Mouse (Mus musculus): ENCODE measurements around the gene Exoc3l2. TPM values are rescaled to one million over a fixed set of nuclear protein-coding genes. Genes with fewer than 3 reads are reported as not detected.
A peak's percentile ranks its signal among the peaks of the same experiment; 100 is the strongest.

Exoc3l2 gene
- 0.91 and 1.0 TPM in 2 replicates for polyA plus RNA-seq (2012; rRNA removed)

DNA sequence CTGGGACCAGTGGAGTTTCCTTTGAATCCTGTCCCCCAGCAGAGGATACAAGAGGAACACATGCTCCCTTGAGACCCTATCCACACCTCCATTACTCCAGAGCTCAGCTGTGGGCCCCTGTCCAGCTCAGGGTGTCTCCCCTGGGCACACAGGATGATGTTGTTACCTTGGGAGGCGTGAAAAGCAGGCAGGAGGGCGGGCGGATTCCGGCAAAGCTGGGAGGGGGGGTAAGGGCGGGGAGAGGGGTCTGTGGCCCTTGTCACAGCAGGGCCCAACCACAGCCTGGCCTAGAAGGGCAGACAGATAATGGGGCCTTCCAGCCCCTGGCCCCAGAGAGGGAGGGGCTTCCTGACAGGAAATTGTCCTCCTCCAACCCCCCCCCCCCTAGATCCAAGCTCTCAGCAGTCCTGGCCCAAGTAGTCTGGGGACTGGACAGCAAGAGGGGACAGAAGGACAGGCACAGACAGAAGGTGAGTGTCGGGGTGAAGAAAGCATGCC, at the start of gene Exoc3l2:
Gene Exoc3l2 (plus strand): TSS at position 448 of the 498 bp plus-strand sequence.
- DNase-seq (ENCODE audit: low read depth), result no peak
- no peak for TF ChIP-seq POLR2A (IDR thresholded peaks at IDR 0.05; ENCODE audit: borderline replicate concordance, extremely low read depth, insufficient read depth, insufficient read length, poor library complexity, severe bottlenecking)
- no peak for TF ChIP-seq CTCF (IDR thresholded peaks at IDR 0.05; ENCODE audit: borderline replicate concordance, extremely low read depth, insufficient read depth, insufficient read length)

DNA sequence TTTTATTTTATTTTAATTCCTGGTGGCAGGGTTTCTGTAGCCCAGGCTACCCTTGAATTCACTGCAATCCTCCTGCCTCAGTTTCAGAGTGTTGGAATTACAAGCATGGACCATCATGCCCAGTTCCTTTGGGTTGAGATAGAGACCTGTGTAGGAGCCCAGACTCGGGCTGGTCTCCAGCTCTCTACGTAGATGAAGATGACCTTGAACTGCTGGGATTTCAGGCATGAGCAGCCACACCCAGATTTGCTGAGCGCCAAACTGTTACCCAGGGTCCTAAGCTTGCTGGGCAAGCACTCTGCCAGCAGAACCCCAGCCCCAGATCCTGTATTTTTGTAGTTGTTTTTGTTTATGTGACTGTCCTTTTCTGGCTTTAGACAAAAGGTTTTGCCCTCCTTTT, 49.6 kb upstream of the Exoc3l2 start:
- no peak for DNase-seq (ENCODE audit: low read depth)
- TF ChIP-seq CTCF (IDR thresholded peaks at IDR 0.05; ENCODE audit: borderline replicate concordance, extremely low read depth, insufficient read depth, insufficient read length) (no peak), POLR2A (IDR thresholded peaks at IDR 0.05; ENCODE audit: borderline replicate concordance, extremely low read depth, insufficient read depth, insufficient read length, poor library complexity, severe bottlenecking) (no peak)

DNA sequence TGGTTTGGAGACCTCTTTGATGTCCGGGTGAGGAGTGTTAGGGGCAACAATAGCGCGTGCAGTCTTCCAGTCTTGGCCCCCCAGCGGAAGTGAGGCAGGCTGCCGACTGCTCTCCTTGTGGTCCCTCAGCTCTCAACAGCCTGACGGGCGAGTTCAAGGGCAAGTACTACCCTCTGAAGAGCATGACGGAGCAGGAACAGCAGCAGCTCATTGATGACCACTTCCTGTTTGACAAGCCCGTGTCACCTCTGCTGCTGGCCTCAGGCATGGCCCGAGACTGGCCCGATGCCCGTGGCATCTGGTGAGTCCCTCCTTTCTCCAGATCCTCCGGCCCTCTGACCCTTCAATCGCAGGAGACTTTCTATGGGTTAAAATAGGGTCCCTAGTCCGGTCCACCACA, 46.5 kb upstream of the Exoc3l2 start:
- no peak for TF ChIP-seq CTCF (IDR thresholded peaks at IDR 0.05; ENCODE audit: borderline replicate concordance, extremely low read depth, insufficient read depth, insufficient read length)
- TF ChIP-seq POLR2A (IDR thresholded peaks at IDR 0.05; ENCODE audit: borderline replicate concordance, extremely low read depth, insufficient read depth, insufficient read length, poor library complexity, severe bottlenecking), result no peak
- DNase-seq (ENCODE audit: low read depth), result no peak

DNA sequence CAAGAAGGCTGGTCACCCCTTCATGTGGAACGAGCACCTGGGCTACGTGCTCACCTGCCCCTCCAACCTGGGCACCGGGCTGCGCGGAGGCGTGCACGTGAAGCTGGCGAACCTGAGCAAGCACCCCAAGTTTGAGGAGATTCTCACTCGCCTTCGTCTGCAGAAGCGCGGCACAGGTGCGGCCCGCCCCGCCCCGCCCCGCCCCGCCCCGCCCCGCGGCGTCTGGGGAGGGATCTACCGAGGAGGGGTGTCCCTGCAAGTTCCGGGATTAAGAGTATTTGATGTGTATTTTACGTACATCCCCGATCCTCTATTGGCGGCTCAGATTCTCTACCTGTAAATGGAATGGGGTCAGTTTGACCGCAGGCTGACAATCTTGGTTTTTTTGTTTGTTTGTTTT, 43.0 kb upstream of the Exoc3l2 start:
- TF ChIP-seq CTCF (IDR thresholded peaks at IDR 0.05; ENCODE audit: borderline replicate concordance, extremely low read depth, insufficient read depth, insufficient read length) (no peak), POLR2A (IDR thresholded peaks at IDR 0.05; ENCODE audit: borderline replicate concordance, extremely low read depth, insufficient read depth, insufficient read length, poor library complexity, severe bottlenecking) (no peak)
- DNase-seq (ENCODE audit: low read depth), result no peak

DNA sequence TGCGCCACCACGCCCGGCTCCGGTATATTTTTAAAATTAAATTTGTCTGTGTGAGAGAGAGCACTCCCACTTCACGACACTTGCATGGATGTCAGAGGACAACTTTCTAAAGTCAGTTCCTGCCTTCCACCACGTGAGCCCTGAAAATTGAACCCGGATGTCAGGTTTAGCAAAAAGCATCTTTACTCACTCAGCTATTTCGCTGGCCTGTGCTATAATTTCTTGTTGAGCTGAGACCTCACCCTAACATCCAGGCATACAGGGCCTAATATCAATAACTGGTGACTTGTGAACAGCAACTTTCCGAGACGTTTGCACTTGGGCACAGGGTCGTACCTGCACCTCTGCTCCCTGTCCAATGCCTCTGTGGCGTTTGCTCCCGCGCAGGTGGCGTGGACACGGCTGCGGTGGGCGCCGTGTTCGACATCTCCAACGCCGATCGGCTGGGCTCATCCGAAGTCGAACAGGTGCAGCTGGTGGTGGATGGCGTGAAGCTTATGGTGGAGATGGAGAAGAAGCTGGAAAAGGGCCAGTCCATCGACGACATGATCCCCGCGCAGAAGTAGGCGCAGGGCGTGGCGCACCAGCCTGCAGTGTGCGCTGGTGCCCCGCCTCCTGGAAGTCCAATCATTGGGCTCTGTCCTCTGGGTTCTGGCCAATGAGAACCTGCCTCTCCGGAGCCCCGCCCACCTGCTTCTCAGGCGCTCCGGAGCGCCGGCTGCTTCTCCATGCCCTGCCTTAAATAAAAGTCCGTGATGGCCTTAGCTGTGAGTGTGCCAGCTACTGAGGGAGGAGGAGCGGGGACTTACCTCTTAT, 42.1 kb upstream of the Exoc3l2 start:
- peak; percentile 95 for DNase-seq (ENCODE audit: low read depth)
- TF ChIP-seq POLR2A (IDR thresholded peaks at IDR 0.05; ENCODE audit: borderline replicate concordance, extremely low read depth, insufficient read depth, insufficient read length, poor library complexity, severe bottlenecking) (no peak), CTCF (IDR thresholded peaks at IDR 0.05; ENCODE audit: borderline replicate concordance, extremely low read depth, insufficient read depth, insufficient read length) (no peak)

DNA sequence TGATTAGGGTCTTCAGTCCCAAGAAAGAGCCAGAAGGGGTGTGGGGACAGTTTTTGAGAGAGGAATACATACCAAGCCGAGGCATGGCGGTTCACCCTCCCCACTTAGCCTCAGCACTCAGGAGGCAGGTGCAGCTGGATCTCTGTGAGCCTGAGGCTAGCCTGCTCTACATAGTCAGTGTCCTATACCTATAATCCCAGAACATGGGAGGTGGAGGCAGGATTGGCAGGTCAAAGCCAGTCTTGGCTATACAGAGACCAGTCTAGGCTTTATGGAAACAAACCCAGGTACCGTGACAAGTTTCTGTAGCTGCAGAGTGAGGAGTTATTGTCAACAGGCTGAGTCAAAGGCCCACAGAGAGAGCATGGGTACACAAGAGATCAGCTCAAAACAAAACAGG, 40.0 kb upstream of the Exoc3l2 start:
- DNase-seq (ENCODE audit: low read depth), result no peak
- TF ChIP-seq CTCF (IDR thresholded peaks at IDR 0.05; ENCODE audit: borderline replicate concordance, extremely low read depth, insufficient read depth, insufficient read length) (no peak), POLR2A (IDR thresholded peaks at IDR 0.05; ENCODE audit: borderline replicate concordance, extremely low read depth, insufficient read depth, insufficient read length, poor library complexity, severe bottlenecking) (no peak)

DNA sequence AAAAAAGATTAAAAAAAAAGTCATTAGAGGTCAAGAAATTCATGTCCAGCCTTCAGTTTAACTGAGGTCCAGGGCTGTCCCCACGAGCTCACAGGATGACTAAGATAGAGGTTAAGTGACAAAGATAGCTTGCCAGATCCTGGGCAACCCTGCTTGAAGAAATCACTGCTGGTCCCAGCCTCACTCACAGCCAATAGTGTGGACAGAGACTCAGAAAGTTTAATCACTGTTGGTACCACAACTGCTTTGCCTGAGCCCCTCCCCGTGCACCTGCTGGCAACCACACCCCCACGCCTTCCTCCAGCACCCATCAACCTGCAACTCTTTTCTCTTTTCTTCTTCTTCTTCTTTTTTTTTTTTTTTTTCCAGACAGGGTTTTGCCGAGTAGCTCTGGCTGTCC, 39.1 kb upstream of the Exoc3l2 start:
- no peak for DNase-seq (ENCODE audit: low read depth)
- TF ChIP-seq CTCF (IDR thresholded peaks at IDR 0.05; ENCODE audit: borderline replicate concordance, extremely low read depth, insufficient read depth, insufficient read length), result no peak
- TF ChIP-seq POLR2A (IDR thresholded peaks at IDR 0.05; ENCODE audit: borderline replicate concordance, extremely low read depth, insufficient read depth, insufficient read length, poor library complexity, severe bottlenecking), result no peak

DNA sequence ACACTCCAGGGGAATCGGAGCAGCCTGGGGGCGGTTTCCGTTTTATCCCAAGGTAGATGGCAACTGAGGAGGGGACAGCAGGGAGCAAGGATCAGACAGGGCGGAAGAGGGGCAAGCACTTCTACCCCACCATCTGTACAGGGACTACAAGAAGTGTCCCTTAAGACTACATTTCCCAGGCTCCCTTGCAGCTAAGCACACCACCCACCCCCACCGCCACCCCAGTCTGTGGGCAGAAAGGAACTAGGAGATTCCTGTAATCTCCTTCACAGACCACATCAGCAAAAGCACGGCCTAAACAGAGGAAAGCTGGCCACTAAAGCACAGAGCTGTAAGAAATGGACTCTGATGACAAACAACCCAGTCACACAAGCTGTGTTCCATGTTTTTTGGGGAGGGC, 36.8 kb upstream of the Exoc3l2 start:
- TF ChIP-seq POLR2A (IDR thresholded peaks at IDR 0.05; ENCODE audit: borderline replicate concordance, extremely low read depth, insufficient read depth, insufficient read length, poor library complexity, severe bottlenecking), result no peak
- no peak for TF ChIP-seq CTCF (IDR thresholded peaks at IDR 0.05; ENCODE audit: borderline replicate concordance, extremely low read depth, insufficient read depth, insufficient read length)
- DNase-seq (ENCODE audit: low read depth), result no peak

DNA sequence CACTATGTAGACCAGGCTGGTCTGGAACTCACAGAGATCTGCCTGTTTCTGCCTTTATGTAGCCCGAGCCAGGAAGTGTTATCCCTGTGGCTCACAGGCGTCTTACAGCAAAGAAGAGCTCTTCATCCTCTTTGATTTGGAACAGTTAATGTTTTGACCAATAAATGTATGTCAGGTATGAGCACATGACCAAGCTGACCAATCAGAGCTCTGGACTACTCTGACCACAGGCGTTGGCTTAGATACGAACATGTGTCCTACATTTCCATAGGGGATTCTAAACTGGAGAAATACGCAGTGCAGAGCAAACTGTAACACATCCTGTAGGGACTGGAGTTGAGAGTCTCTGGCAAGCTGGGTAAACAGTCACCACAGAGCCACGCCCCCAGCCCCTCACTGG, 36.2 kb upstream of the Exoc3l2 start:
- TF ChIP-seq CTCF (IDR thresholded peaks at IDR 0.05; ENCODE audit: borderline replicate concordance, extremely low read depth, insufficient read depth, insufficient read length) (no peak), POLR2A (IDR thresholded peaks at IDR 0.05; ENCODE audit: borderline replicate concordance, extremely low read depth, insufficient read depth, insufficient read length, poor library complexity, severe bottlenecking) (no peak)
- no peak for DNase-seq (ENCODE audit: low read depth)

DNA sequence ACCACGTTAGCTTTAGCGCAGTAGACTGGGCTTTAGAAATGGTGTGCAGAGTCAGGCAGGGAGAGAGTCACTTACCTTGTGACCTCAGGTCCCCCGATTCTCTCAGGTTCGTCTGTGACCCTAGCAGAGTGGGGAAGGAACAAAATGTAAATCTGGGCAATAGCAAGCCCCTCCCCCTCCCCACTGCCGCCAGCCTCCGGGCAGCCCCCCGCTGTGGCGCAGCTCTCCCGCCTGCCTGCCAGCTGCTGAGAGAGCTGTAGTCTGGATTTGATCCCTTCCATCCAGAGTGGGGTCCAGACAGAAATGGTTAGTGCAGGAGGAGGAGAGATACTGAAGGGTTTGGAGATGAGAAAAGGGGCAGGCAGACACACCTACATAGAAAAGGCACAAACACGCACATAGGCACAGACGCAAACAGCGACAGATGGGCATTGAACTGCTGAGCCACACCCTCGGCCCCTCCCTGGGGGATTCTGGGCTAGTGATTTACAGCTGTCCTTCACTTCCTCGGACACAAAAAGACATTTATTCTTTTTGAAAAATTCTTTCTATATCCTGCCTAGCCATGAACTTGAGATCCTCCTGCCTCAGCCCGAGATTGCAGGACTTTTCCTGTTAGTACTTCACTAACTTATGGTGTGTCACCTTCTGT, 35.0 kb upstream of the Exoc3l2 start:
- no peak for DNase-seq (ENCODE audit: low read depth)
- no peak for TF ChIP-seq CTCF (IDR thresholded peaks at IDR 0.05; ENCODE audit: borderline replicate concordance, extremely low read depth, insufficient read depth, insufficient read length)
- no peak for TF ChIP-seq POLR2A (IDR thresholded peaks at IDR 0.05; ENCODE audit: borderline replicate concordance, extremely low read depth, insufficient read depth, insufficient read length, poor library complexity, severe bottlenecking)

DNA sequence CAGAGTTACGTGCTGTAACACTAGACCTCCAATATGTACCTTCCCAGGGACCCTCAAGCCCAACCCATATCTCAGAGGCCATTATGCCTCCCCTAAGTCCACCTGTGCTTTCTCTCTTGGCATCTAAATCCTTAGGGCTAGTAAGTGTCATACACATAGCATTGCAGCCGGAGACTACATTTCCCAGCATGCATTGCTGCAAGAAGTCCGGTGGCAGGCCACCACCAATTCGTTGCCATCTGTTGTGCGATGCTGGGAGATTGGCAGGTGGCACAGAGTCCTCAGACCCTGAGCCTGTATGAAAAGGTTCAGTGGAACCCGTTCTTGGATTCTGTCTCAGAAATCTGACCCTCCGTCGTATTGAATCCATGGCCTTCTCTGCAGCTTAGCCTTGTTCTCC, 33.4 kb upstream of the Exoc3l2 start:
- TF ChIP-seq POLR2A (IDR thresholded peaks at IDR 0.05; ENCODE audit: borderline replicate concordance, extremely low read depth, insufficient read depth, insufficient read length, poor library complexity, severe bottlenecking) (no peak), CTCF (IDR thresholded peaks at IDR 0.05; ENCODE audit: borderline replicate concordance, extremely low read depth, insufficient read depth, insufficient read length) (no peak)
- DNase-seq (ENCODE audit: low read depth), result peak; percentile 44

All from brain, embryonic 14.5 days (tissue).